Mouse (Mus musculus): Measurements from ENCODE around the gene Naa15.

Gene Naa15

GRCm38 (mm10) chr3:51475706-51476105 lies 60.8 kb downstream of the Naa15 start:
- DNase-seq: no peak

GRCm38 (mm10) chr3:51479893-51480292 lies 64.9 kb downstream of the Naa15 start:
- no peak for DNase-seq

GRCm38 (mm10) chr3:51481059-51481458 lies 66.1 kb downstream of the Naa15 start:
- DNase-seq: peak; percentile 54

GRCm38 (mm10) chr3:51481881-51482280 lies 66.9 kb downstream of the Naa15 start:
- DNase-seq: no peak

GRCm38 (mm10) chr3:51482781-51483180 lies 67.8 kb downstream of the Naa15 start:
- DNase-seq: no peak

GRCm38 (mm10) chr3:51483741-51484359 lies 68.9 kb downstream of the Naa15 start, which contains the start of gene Rab33b:
TSS of gene Rab33b (plus strand) at chr3:51483920.
- peak; percentile 97 for DNase-seq

- DNase-seq: no peak
Measured at GRCm38 (mm10) chr3:51484370-51484769, 69.4 kb downstream of the Naa15 start.

GRCm38 (mm10) chr3:51485347-51485746 lies 70.4 kb downstream of the Naa15 start:
- DNase-seq: no peak

- DNase-seq: no peak
Measured at GRCm38 (mm10) chr3:51486491-51487195, 71.7 kb downstream of the Naa15 start.

GRCm38 (mm10) chr3:51490088-51490753 lies 75.3 kb downstream of the Naa15 start:
- DNase-seq: no peak

GRCm38 (mm10) chr3:51493272-51493838 lies 78.4 kb downstream of the Naa15 start:
- no peak for DNase-seq

- DNase-seq: no peak
Measured at GRCm38 (mm10) chr3:51494466-51494865, 79.5 kb downstream of the Naa15 start.

GRCm38 (mm10) chr3:51495646-51496045 lies 80.7 kb downstream of the Naa15 start:
- peak; percentile 28 for DNase-seq

GRCm38 (mm10) chr3:51497978-51498377 lies 83.0 kb downstream of the Naa15 start:
- DNase-seq: no peak

- DNase-seq: no peak
Measured at GRCm38 (mm10) chr3:51498659-51499058, 83.7 kb downstream of the Naa15 start.

GRCm38 (mm10) chr3:51499876-51500275 lies 84.9 kb downstream of the Naa15 start:
- no peak for DNase-seq

GRCm38 (mm10) chr3:51504385-51504952 lies 89.5 kb downstream of the Naa15 start:
- no peak for DNase-seq

GRCm38 (mm10) chr3:51505465-51505864 lies 90.5 kb downstream of the Naa15 start:
- no peak for DNase-seq

- DNase-seq: peak; percentile 85
Measured at GRCm38 (mm10) chr3:51510903-51511302, 96.0 kb downstream of the Naa15 start.

GRCm38 (mm10) chr3:51511983-51512382 lies 97.0 kb downstream of the Naa15 start:
- no peak for DNase-seq

GRCm38 (mm10) chr3:51517467-51517866 lies 102.5 kb downstream of the Naa15 start:
- DNase-seq: no peak

- no peak for DNase-seq
Measured at GRCm38 (mm10) chr3:51517878-51518762, 103.2 kb downstream of the Naa15 start.

All from thymus, postnatal 25 days (tissue).